Mouse (Mus musculus): ENCODE results near the gene Spopl.
"Not testable (repeated sequence)": the region's sequence is repeated elsewhere in the genome, so short reads cannot be mapped to it uniquely, and the experiment has no call there.

Gene Spopl

GRCm38 (mm10) chr2:23571302-23572156 is at the start of gene Spopl:
Gene Spopl (minus strand): TSS chr2:23572106.
- peak; percentile 73 to 86 for DNase-seq (ENCODE audit: low spot score in 2 of 2)

GRCm38 (mm10) chr2:23620128-23620527 is 48.2 kb upstream of the Spopl start:
- no peak for DNase-seq (ENCODE audit: low spot score in 2 of 2)

GRCm38 (mm10) chr2:23617989-23618388 is 46.1 kb upstream of the Spopl start:
- DNase-seq (ENCODE audit: low spot score in 2 of 2), result no peak

GRCm38 (mm10) chr2:23605391-23605790 is 33.5 kb upstream of the Spopl start:
- DNase-seq (ENCODE audit: low spot score in 2 of 2), result no peak

- no peak for DNase-seq (ENCODE audit: low spot score in 2 of 2)
Observed at GRCm38 (mm10) chr2:23588769-23589168, 16.9 kb upstream of the Spopl start.

GRCm38 (mm10) chr2:23572157-23572532 is 239 bp upstream of the Spopl start:
- DNase-seq (ENCODE audit: low spot score in 2 of 2), result not testable (repeated sequence)

- DNase-seq (ENCODE audit: low spot score in 2 of 2), result no peak
Observed at GRCm38 (mm10) chr2:23570563-23570962, 1.3 kb downstream of the Spopl start.

GRCm38 (mm10) chr2:23568775-23569174 is 3.1 kb downstream of the Spopl start:
- DNase-seq (ENCODE audit: low spot score in 2 of 2), result no peak

- no peak for DNase-seq (ENCODE audit: low spot score in 2 of 2)
Observed at GRCm38 (mm10) chr2:23565081-23565801, 6.7 kb downstream of the Spopl start.

- no peak for DNase-seq (ENCODE audit: low spot score in 2 of 2)
Observed at GRCm38 (mm10) chr2:23562898-23563297, 9.0 kb downstream of the Spopl start.

- DNase-seq (ENCODE audit: low spot score in 2 of 2), result no peak
Observed at GRCm38 (mm10) chr2:23559186-23559585, 12.7 kb downstream of the Spopl start.

GRCm38 (mm10) chr2:23551235-23551634 is 20.7 kb downstream of the Spopl start:
- DNase-seq (ENCODE audit: low spot score in 2 of 2), result no peak

- DNase-seq (ENCODE audit: low spot score in 2 of 2), result no peak
Observed at GRCm38 (mm10) chr2:23547220-23547619, 24.7 kb downstream of the Spopl start.

- no peak for DNase-seq (ENCODE audit: low spot score in 2 of 2)
Observed at GRCm38 (mm10) chr2:23539967-23540366, 31.9 kb downstream of the Spopl start.

GRCm38 (mm10) chr2:23527717-23528116 is 44.2 kb downstream of the Spopl start:
- DNase-seq (ENCODE audit: low spot score in 2 of 2), result not testable (repeated sequence)

- DNase-seq (ENCODE audit: low spot score in 2 of 2), result no peak
Observed at GRCm38 (mm10) chr2:23505141-23505540, 66.8 kb downstream of the Spopl start.

- no peak for DNase-seq (ENCODE audit: low spot score in 2 of 2)
Observed at GRCm38 (mm10) chr2:23481715-23482114, 90.2 kb downstream of the Spopl start.

- DNase-seq (ENCODE audit: low spot score in 2 of 2), result no peak
Observed at GRCm38 (mm10) chr2:23467471-23467870, 104.4 kb downstream of the Spopl start.

- no peak for DNase-seq (ENCODE audit: low spot score in 2 of 2)
Observed at GRCm38 (mm10) chr2:23457452-23457851, 114.5 kb downstream of the Spopl start.
